Mouse (Mus musculus): ENCODE measurements around the gene Ldha. TPM values are rescaled to one million over a fixed set of nuclear protein-coding genes. Genes with fewer than 3 reads are reported as not detected.

Gene Ldha
- polyA plus RNA-seq, 1 experiment from 2014 or later = 638 TPM

DNA sequence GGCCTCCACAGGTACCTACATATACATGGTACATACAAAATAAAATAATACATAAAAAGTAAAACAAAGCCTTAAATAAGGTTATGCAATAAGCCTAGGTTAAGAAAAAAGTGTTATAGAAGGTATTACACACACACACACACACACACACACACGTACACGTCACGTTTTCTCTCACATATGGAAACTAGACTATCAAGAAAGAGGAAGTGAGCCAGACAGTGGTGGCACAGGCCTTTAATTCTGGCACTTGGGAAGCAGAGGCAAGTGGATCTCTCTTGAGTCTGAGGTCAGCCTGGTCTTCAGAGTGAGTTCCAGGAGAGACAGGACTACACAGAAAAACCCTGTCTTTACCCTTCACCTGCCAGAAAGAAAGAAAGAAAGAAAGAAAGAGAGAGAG is 54.2 kb downstream of the Ldha start:
- H3K36me3 ChIP-seq = peaks cover 64% of the 10 kb centered on the region
- no peaks in the 10 kb centered on the region for H3K4me1 ChIP-seq
- WGBS = 98% methylated on average over 3 of the region's 3 CpGs
- no peak overlapping the region for H3K27ac ChIP-seq (replicated peaks)
- H3K9me3 ChIP-seq (replicated peaks) = no peaks in the 10 kb centered on the region
- no peak overlapping the region for H3K4me2 ChIP-seq
- no peak overlapping the region for H3K9ac ChIP-seq (replicated peaks)
- H3K4me3 ChIP-seq (replicated peaks) = no peak overlapping the region
- H3K27me3 ChIP-seq (replicated peaks) = no peaks in the 10 kb centered on the region
- no peak for ATAC-seq (ENCODE audit: low FRiP score)

DNA sequence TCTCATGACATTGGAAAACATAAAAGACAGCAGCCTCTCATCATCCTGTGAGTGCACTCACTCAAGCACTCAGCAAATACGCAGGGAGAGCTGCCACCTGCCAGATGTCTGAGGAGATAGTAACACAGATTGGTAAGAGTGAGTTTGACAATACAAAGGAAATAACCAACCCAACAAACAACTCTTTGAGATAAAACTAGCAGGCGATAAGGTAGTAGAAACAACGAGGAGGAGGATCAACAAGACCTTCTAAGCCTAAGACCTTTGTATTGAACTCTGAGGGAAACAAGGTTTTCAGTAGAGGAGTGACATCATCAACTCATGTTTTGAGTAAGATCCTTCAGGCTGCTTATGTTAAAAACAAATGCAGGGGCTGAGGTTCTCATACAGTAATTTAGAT is 58.1 kb downstream of the Ldha start:
- H3K4me3 ChIP-seq (replicated peaks) = no peak overlapping the region
- ATAC-seq (ENCODE audit: low FRiP score) = no peak
- H3K9me3 ChIP-seq (replicated peaks) = no peaks in the 10 kb centered on the region
- no peak overlapping the region for H3K9ac ChIP-seq (replicated peaks)
- H3K4me1 ChIP-seq = no peaks in the 10 kb centered on the region
- 92% methylated on average over 3 of the region's 3 CpGs for WGBS
- no peak overlapping the region for H3K27ac ChIP-seq (replicated peaks)
- no peak overlapping the region for H3K4me2 ChIP-seq
- peaks cover 64% of the 10 kb centered on the region for H3K36me3 ChIP-seq
- H3K27me3 ChIP-seq (replicated peaks) = no peaks in the 10 kb centered on the region

Other genes with a start within 250 kb of the Ldha start
- gene Sergef, start 201.7 kb upstream of the Ldha start, polyA plus RNA-seq (2015; fragmentation: Nextera tagmentation; extraction: Ambion mirVana) = 42.3 and 49.1 TPM in 2 replicates
- gene Tph1, start 168.9 kb upstream of the Ldha start, polyA plus RNA-seq (2015; fragmentation: Nextera tagmentation; extraction: Ambion mirVana) = 0.64 TPM in 1 of 2 replicates, not detected in the other
- 12.7 and 17.3 TPM in 2 replicates for gene Saal1, start 130.8 kb upstream of the Ldha start, polyA plus RNA-seq (2015; fragmentation: Nextera tagmentation; extraction: Ambion mirVana)
- gene Saa3, start 125.8 kb upstream of the Ldha start, polyA plus RNA-seq (2015; fragmentation: Nextera tagmentation; extraction: Ambion mirVana) = 0.29 and 0.51 TPM in 2 replicates
- not detected in 2 replicates for gene Saa4, start 108.9 kb upstream of the Ldha start, polyA plus RNA-seq (2015; fragmentation: Nextera tagmentation; extraction: Ambion mirVana)
- gene Saa1, start 98.5 kb upstream of the Ldha start, polyA plus RNA-seq (2015; fragmentation: Nextera tagmentation; extraction: Ambion mirVana) = 0.45 and 0.65 TPM in 2 replicates
- 0.24 TPM in 1 of 2 replicates, not detected in the other for gene Saa2, start 89.7 kb upstream of the Ldha start, polyA plus RNA-seq (2015; fragmentation: Nextera tagmentation; extraction: Ambion mirVana)
- gene Hps5, start 45.4 kb upstream of the Ldha start, polyA plus RNA-seq (2015; fragmentation: Nextera tagmentation; extraction: Ambion mirVana) = 14.9 and 15.8 TPM in 2 replicates
- 37.0 and 40.9 TPM in 2 replicates for gene Gtf2h1, start 45.4 kb upstream of the Ldha start, polyA plus RNA-seq (2015; fragmentation: Nextera tagmentation; extraction: Ambion mirVana)
- 0.13 and 0.28 TPM in 2 replicates for gene Ldhc, start 19.7 kb downstream of the Ldha start, polyA plus RNA-seq (2015; fragmentation: Nextera tagmentation; extraction: Ambion mirVana)
- 292 and 317 TPM in 2 replicates for gene Tsg101, start 78.5 kb downstream of the Ldha start, polyA plus RNA-seq (2015; fragmentation: Nextera tagmentation; extraction: Ambion mirVana)
- 4.3 and 5.2 TPM in 2 replicates for gene Uevld, start 117.1 kb downstream of the Ldha start, polyA plus RNA-seq (2015; fragmentation: Nextera tagmentation; extraction: Ambion mirVana)
- not detected in 2 replicates for gene Gm9999, start 142.1 kb downstream of the Ldha start, polyA plus RNA-seq (2015; fragmentation: Nextera tagmentation; extraction: Ambion mirVana)
- gene Spty2d1, start 166.9 kb downstream of the Ldha start, polyA plus RNA-seq (2015; fragmentation: Nextera tagmentation; extraction: Ambion mirVana) = 7.3 and 8.7 TPM in 2 replicates
- gene Tmem86a, start 209.1 kb downstream of the Ldha start, polyA plus RNA-seq (2015; fragmentation: Nextera tagmentation; extraction: Ambion mirVana) = 25.3 and 25.4 TPM in 2 replicates